Mouse (Mus musculus): Measurements from ENCODE around the gene Rad50. TPM values are rescaled to one million over a fixed set of nuclear protein-coding genes. Genes with fewer than 3 reads are reported as not detected.

The Rad50 gene
- polyA plus RNA-seq, 1 experiment from 2014 or later = 21.3 TPM

- peak overlapping the region; percentile 81 for H3K27ac ChIP-seq
- peak overlapping the region; percentile 82 for H3K9ac ChIP-seq (ENCODE audit: low read depth, low read length)
- WGBS = 5% methylated on average over 29 of the region's 29 CpGs
- TF ChIP-seq CTCF (IDR thresholded peaks at IDR 0.05; ENCODE audit: low read depth) = peak; percentile 30; the same call in 1 of the 2 replicates
- H3K27me3 ChIP-seq (ENCODE audit: insufficient read depth, low read length) = no peaks in the 10 kb centered on the region
- peak overlapping the region; percentile 83 for H3K4me2 ChIP-seq (ENCODE audit: low read length)
- H3K4me3 ChIP-seq (replicated peaks; ENCODE audit: low read depth, low read length) = peak overlapping the region; percentile 66
- H3K4me1 ChIP-seq (replicated peaks; ENCODE audit: insufficient read depth, low read length) = no peaks in the 10 kb centered on the region
- ATAC-seq (replicated peaks; ENCODE audit: low FRiP score, low read depth) (peak; percentile 62), DNase-seq (ENCODE audit: low spot score) (peak; percentile 56)
- H3K36me3 ChIP-seq (ENCODE audit: insufficient read depth, low read length) = no peaks in the 10 kb centered on the region
- no peaks in the 10 kb centered on the region for H3K9me3 ChIP-seq (replicated peaks; ENCODE audit: low read length)
Observed at GRCm38 (mm10) chr11:53706236-53706933, 734 bp downstream of the Rad50 start.

- Histone ChIP-seq H3K36me3 (ENCODE audit: insufficient read depth, low read length) (0 out of 2 replicates have a peak, but pooled peaks cover 17% of the 10 kb centered on the region), H3K9ac (ENCODE audit: low read depth, low read length) (no peak overlapping the region), H3K27ac (no peak overlapping the region), H3K27me3 (ENCODE audit: insufficient read depth, low read length) (no peaks in the 10 kb centered on the region), H3K9me3 (replicated peaks; ENCODE audit: low read length) (no peaks in the 10 kb centered on the region), H3K4me3 (replicated peaks; ENCODE audit: low read depth, low read length) (no peak overlapping the region), H3K4me2 (ENCODE audit: low read length) (no peak overlapping the region), H3K4me1 (replicated peaks; ENCODE audit: insufficient read depth, low read length) (no peaks in the 10 kb centered on the region)
- no peak for TF ChIP-seq CTCF (IDR thresholded peaks at IDR 0.05; ENCODE audit: low read depth)
- DNase-seq (ENCODE audit: low spot score) = no peak
- WGBS = 90% methylated on average over 4 of the region's 4 CpGs
- ATAC-seq (replicated peaks; ENCODE audit: low FRiP score, low read depth) = no peak
Observed at GRCm38 (mm10) chr11:53699351-53699750, 7.8 kb downstream of the Rad50 start.

DNA sequence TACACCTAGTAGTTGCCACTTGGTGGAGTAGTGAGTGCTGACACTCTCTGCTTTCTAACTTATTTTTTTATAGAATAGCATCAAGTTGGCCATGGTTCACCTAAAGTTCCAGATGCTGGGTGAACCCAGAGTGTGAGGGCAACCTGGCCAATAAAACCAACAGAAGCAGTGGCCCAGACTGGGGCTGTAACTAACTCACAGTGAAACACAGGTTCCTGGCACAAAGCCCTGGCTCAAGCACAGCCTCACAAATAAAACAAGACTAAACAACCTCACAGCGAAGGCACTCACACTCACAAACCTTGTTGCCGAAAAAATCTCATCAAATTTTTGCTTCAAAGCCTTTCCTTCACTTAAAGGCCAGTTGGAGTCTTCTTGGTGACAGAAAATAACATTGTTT, 8.6 kb downstream of the Rad50 start:
- no peak overlapping the region for H3K9ac ChIP-seq (ENCODE audit: low read depth, low read length)
- 89% methylated on average over 2 of the region's 2 CpGs for WGBS

GRCm38 (mm10) chr11:53691979-53692378, 15.1 kb downstream of the Rad50 start:
- 42% methylated on average over 10 of the region's 10 CpGs for WGBS
- Histone ChIP-seq H3K27me3 (ENCODE audit: insufficient read depth, low read length) (no peaks in the 10 kb centered on the region), H3K4me2 (ENCODE audit: low read length) (no peak overlapping the region), H3K4me1 (replicated peaks; ENCODE audit: insufficient read depth, low read length) (no peaks in the 10 kb centered on the region), H3K9ac (ENCODE audit: low read depth, low read length) (no peak overlapping the region), H3K9me3 (replicated peaks; ENCODE audit: low read length) (no peaks in the 10 kb centered on the region), H3K36me3 (ENCODE audit: insufficient read depth, low read length) (0 out of 2 replicates have a peak, but pooled peaks cover 15% of the 10 kb centered on the region), H3K27ac (no peak overlapping the region), H3K4me3 (replicated peaks; ENCODE audit: low read depth, low read length) (no peak overlapping the region)
- ATAC-seq (replicated peaks; ENCODE audit: low FRiP score, low read depth) (no peak), DNase-seq (ENCODE audit: low spot score) (peak; percentile 36)
- no peak for TF ChIP-seq CTCF (IDR thresholded peaks at IDR 0.05; ENCODE audit: low read depth)

More for the DNA sequence above, 8.6 kb downstream of the Rad50 start:
- Histone ChIP-seq H3K4me2 (ENCODE audit: low read length) (no peak overlapping the region), H3K36me3 (ENCODE audit: insufficient read depth, low read length) (0 out of 2 replicates have a peak, but pooled peaks cover 17% of the 10 kb centered on the region), H3K4me1 (replicated peaks; ENCODE audit: insufficient read depth, low read length) (no peaks in the 10 kb centered on the region), H3K9me3 (replicated peaks; ENCODE audit: low read length) (no peaks in the 10 kb centered on the region), H3K27ac (no peak overlapping the region), H3K27me3 (ENCODE audit: insufficient read depth, low read length) (no peaks in the 10 kb centered on the region), H3K4me3 (replicated peaks; ENCODE audit: low read depth, low read length) (no peak overlapping the region)
- no peak for ATAC-seq (replicated peaks; ENCODE audit: low FRiP score, low read depth)
- DNase-seq (ENCODE audit: low spot score) = no peak
- TF ChIP-seq CTCF (IDR thresholded peaks at IDR 0.05; ENCODE audit: low read depth) = no peak

DNA sequence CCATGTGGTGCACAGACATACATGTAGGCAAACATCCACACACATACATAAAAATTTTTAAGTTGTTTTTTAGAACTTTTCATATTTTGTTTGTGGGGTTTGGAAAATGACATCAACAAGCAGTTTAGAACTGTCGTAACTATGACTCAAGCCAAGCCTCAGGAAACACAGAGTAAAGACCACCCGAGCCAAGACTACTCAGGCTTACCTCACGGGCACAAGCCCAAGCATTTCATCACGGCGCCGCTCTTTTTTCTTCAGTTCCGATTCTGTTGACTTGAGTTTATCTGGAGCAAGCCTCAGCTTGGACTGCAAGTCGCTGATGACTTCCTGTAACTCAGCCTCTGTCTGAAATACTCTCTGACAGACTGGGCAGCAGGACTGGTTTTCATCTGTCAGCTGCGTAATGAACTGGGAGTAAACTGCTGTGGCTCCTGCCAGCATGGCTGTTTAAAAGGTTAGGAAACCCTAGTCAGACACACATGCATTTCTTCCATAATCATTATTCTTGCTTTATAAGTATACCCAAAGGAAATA, 24.1 kb downstream of the Rad50 start:
- H3K4me1 ChIP-seq (replicated peaks; ENCODE audit: insufficient read depth, low read length) = no peaks in the 10 kb centered on the region
- ATAC-seq (replicated peaks; ENCODE audit: low FRiP score, low read depth) (no peak), DNase-seq (ENCODE audit: low spot score) (no peak)
- H3K36me3 ChIP-seq (ENCODE audit: insufficient read depth, low read length) = peaks cover 17% of the 10 kb centered on the region; the same call in 1 of the 2 replicates
- no peaks in the 10 kb centered on the region for H3K9me3 ChIP-seq (replicated peaks; ENCODE audit: low read length)
- H3K4me3 ChIP-seq (replicated peaks; ENCODE audit: low read depth, low read length) = no peak overlapping the region
- no peak overlapping the region for H3K9ac ChIP-seq (ENCODE audit: low read depth, low read length)
- 94% methylated on average over 9 of the region's 9 CpGs for WGBS
- H3K4me2 ChIP-seq (ENCODE audit: low read length) = no peak overlapping the region
- no peak for TF ChIP-seq CTCF (IDR thresholded peaks at IDR 0.05; ENCODE audit: low read depth)
- no peaks in the 10 kb centered on the region for H3K27me3 ChIP-seq (ENCODE audit: insufficient read depth, low read length)
- H3K27ac ChIP-seq = no peak overlapping the region

GRCm38 (mm10) chr11:53682170-53682569, 24.9 kb downstream of the Rad50 start:
- Histone ChIP-seq H3K27me3 (ENCODE audit: insufficient read depth, low read length) (no peaks in the 10 kb centered on the region), H3K4me2 (ENCODE audit: low read length) (no peak overlapping the region), H3K9me3 (replicated peaks; ENCODE audit: low read length) (no peaks in the 10 kb centered on the region), H3K9ac (ENCODE audit: low read depth, low read length) (no peak overlapping the region), H3K36me3 (ENCODE audit: insufficient read depth, low read length) (peaks cover 17% of the 10 kb centered on the region; the same call in 1 of the 2 replicates), H3K4me3 (replicated peaks; ENCODE audit: low read depth, low read length) (no peak overlapping the region), H3K4me1 (replicated peaks; ENCODE audit: insufficient read depth, low read length) (no peaks in the 10 kb centered on the region), H3K27ac (no peak overlapping the region)
- DNase-seq (ENCODE audit: low spot score) (no peak), ATAC-seq (replicated peaks; ENCODE audit: low FRiP score, low read depth) (no peak)
- TF ChIP-seq CTCF (IDR thresholded peaks at IDR 0.05; ENCODE audit: low read depth) = no peak
- 71% methylated on average over 2 of the region's 2 CpGs for WGBS
